Mouse (Mus musculus): ENCODE results near the gene Kctd6. TPM values are rescaled to one million over a fixed set of nuclear protein-coding genes. Genes with fewer than 3 reads are reported as not detected.

Kctd6 gene
- polyA plus RNA-seq, 2 experiments = 3.4 to 3.6 TPM

- ATAC-seq (ENCODE audit: insufficient read depth) (no peak), DNase-seq (ENCODE audit: low read depth in 3 of 3, low spot score in 3 of 3) (no peak)
- 43% methylated on average over 6 of the region's 6 CpGs for WGBS (ENCODE audit: insufficient replicate concordance)
- no peak overlapping the region for H3K4me2 ChIP-seq (ENCODE audit: low read depth)
- no peaks in the 10 kb centered on the region for H3K9me3 ChIP-seq (ENCODE audit: control insufficient read depth, low read length)
- H3K9ac ChIP-seq (replicated peaks) = no peak overlapping the region
- H3K36me3 ChIP-seq (replicated peaks; ENCODE audit: control insufficient read depth, insufficient read depth, low read depth) = no peaks in the 10 kb centered on the region
- no peak overlapping the region for H3K4me3 ChIP-seq (ENCODE audit: insufficient read depth in 1 of 2, low read depth in 2 of 2, low read length in 2 of 2)
- H3K27ac ChIP-seq = no peak overlapping the region
- no peaks in the 10 kb centered on the region for H3K27me3 ChIP-seq (ENCODE audit: control insufficient read depth, insufficient read depth, low read length)
- TF ChIP-seq CTCF (IDR thresholded peaks at IDR 0.05; ENCODE audit: low read depth) = no peak
- no peak for TF ChIP-seq EP300 (IDR thresholded peaks at IDR 0.05; ENCODE audit: low read depth)
- H3K4me1 ChIP-seq (replicated peaks; ENCODE audit: control insufficient read depth in 2 of 2, insufficient read depth in 2 of 2, low read length in 1 of 2) = peaks cover 0 to 10% of the 10 kb centered on the region in 2 experiments; a peak in 1 of 4 replicates
These were observed 42.1 kb downstream of the Kctd6 start for GRCm38 (mm10) chr14:8256072-8256471.

DNA sequence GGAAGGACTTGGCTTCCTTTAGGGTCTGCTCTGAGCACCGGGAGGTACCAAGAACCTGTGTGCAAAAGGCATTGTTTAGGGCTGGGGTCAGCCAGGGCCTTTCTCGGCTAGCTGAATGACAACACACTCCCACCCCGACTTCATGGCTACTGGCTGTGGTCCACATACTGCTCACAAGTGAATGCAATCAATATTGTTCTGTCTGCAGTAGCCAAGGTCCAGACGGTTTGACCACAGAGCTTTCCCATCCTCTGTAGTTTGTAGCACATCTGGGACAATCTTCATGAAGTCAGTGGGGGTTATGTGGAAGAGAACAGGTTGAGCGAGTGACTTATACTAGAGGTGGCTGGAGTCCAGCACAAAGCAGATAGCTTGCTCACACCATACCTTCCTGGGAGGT lies 42.9 kb downstream of the Kctd6 start:
- no peak overlapping the region for H3K9ac ChIP-seq (replicated peaks)
- peak overlapping the region in 1 of 2 experiments; percentile 4; a peak in 1 of 4 replicates for H3K4me3 ChIP-seq (ENCODE audit: insufficient read depth in 1 of 2, low read depth in 2 of 2, low read length in 2 of 2)
- H3K36me3 ChIP-seq (replicated peaks; ENCODE audit: control insufficient read depth, insufficient read depth, low read depth) = no peaks in the 10 kb centered on the region
- WGBS (ENCODE audit: insufficient replicate concordance) = 37% methylated on average over 5 of the region's 5 CpGs
- H3K4me1 ChIP-seq (replicated peaks; ENCODE audit: control insufficient read depth in 2 of 2, insufficient read depth in 2 of 2, low read length in 1 of 2) = peaks cover 0 to 10% of the 10 kb centered on the region in 2 experiments; a peak in 1 of 4 replicates
- H3K27ac ChIP-seq = no peak overlapping the region
- H3K4me2 ChIP-seq (ENCODE audit: low read depth) = peak overlapping the region; percentile 45
- DNase-seq (ENCODE audit: low read depth in 3 of 3, low spot score in 3 of 3) = no peak
- no peak for TF ChIP-seq CTCF (IDR thresholded peaks at IDR 0.05; ENCODE audit: low read depth)
- TF ChIP-seq EP300 (IDR thresholded peaks at IDR 0.05; ENCODE audit: low read depth) = no peak
- no peak for ATAC-seq (ENCODE audit: insufficient read depth)
- H3K27me3 ChIP-seq (ENCODE audit: control insufficient read depth, insufficient read depth, low read length) = no peaks in the 10 kb centered on the region
- H3K9me3 ChIP-seq (ENCODE audit: control insufficient read depth, low read length) = no peaks in the 10 kb centered on the region

- no peak for ATAC-seq (ENCODE audit: insufficient read depth)
- no peak for DNase-seq (ENCODE audit: low read depth in 3 of 3, low spot score in 3 of 3)
- H3K27me3 ChIP-seq (ENCODE audit: control insufficient read depth, insufficient read depth, low read length) = no peaks in the 10 kb centered on the region
- no peaks in the 10 kb centered on the region for H3K36me3 ChIP-seq (replicated peaks; ENCODE audit: control insufficient read depth, insufficient read depth, low read depth)
- peak overlapping the region in 1 of 2 experiments; percentile 20; a peak in 1 of 4 replicates for H3K4me3 ChIP-seq (ENCODE audit: insufficient read depth in 1 of 2, low read depth in 2 of 2, low read length in 2 of 2)
- H3K9me3 ChIP-seq (ENCODE audit: control insufficient read depth, low read length) = no peaks in the 10 kb centered on the region
- WGBS (ENCODE audit: insufficient replicate concordance) = 38% methylated on average over 7 of the region's 7 CpGs
- no peak overlapping the region; the same call in 1 of the 2 replicates for H3K27ac ChIP-seq
- H3K9ac ChIP-seq (replicated peaks) = no peak overlapping the region; the same call in 1 of the 2 replicates
- TF ChIP-seq CTCF (IDR thresholded peaks at IDR 0.05; ENCODE audit: low read depth) = no peak
- TF ChIP-seq EP300 (IDR thresholded peaks at IDR 0.05; ENCODE audit: low read depth) = no peak
- H3K4me1 ChIP-seq (replicated peaks; ENCODE audit: control insufficient read depth in 2 of 2, insufficient read depth in 2 of 2, low read length in 1 of 2) = peaks cover 0 to 10% of the 10 kb centered on the region in 2 experiments; a peak in 1 of 4 replicates
- H3K4me2 ChIP-seq (ENCODE audit: low read depth) = peak overlapping the region; percentile 45
These were observed 43.8 kb downstream of the Kctd6 start for GRCm38 (mm10) chr14:8257521-8258334.

DNA sequence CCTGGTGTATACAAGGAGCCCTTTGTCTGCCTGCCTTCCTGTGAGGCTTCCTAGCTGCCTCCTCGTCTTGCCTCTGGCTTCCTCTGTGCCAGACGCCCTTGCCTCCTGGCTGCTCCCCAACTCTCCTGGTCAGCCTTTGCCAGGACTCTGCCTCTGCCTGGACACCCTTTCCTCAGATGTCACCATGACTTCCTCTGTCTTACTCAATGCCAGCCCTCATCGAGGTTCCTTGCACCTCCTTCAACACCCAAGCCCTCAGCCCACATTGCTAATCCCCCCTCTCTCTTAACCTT lies 44.3 kb downstream of the Kctd6 start:
- Histone ChIP-seq H3K9me3 (ENCODE audit: control insufficient read depth, low read length) (no peaks in the 10 kb centered on the region), H3K4me3 (ENCODE audit: insufficient read depth in 1 of 2, low read depth in 2 of 2, low read length in 2 of 2) (peak overlapping the region in 1 of 2 experiments; percentile 20; a peak in 2 of 4 replicates), H3K9ac (replicated peaks) (no peak overlapping the region; the same call in 1 of the 2 replicates), H3K4me2 (ENCODE audit: low read depth) (peak overlapping the region; percentile 45), H3K36me3 (replicated peaks; ENCODE audit: control insufficient read depth, insufficient read depth, low read depth) (no peaks in the 10 kb centered on the region), H3K27ac (no peak overlapping the region; the same call in 1 of the 2 replicates), H3K27me3 (ENCODE audit: control insufficient read depth, insufficient read depth, low read length) (no peaks in the 10 kb centered on the region), H3K4me1 (replicated peaks; ENCODE audit: control insufficient read depth in 2 of 2, insufficient read depth in 2 of 2, low read length in 1 of 2) (peaks cover 0 to 10% of the 10 kb centered on the region in 2 experiments; a peak in 1 of 4 replicates)
- TF ChIP-seq EP300 (IDR thresholded peaks at IDR 0.05; ENCODE audit: low read depth) (no peak), CTCF (IDR thresholded peaks at IDR 0.05; ENCODE audit: low read depth) (no peak)
- DNase-seq (ENCODE audit: low read depth in 3 of 3, low spot score in 3 of 3) (no peak), ATAC-seq (ENCODE audit: insufficient read depth) (no peak)
- 36% methylated on average over 3 of the region's 3 CpGs for WGBS (ENCODE audit: insufficient replicate concordance)

GRCm38 (mm10) chr14:8258752-8259151 lies 44.8 kb downstream of the Kctd6 start:
- ATAC-seq (ENCODE audit: insufficient read depth) (0 out of 2 replicates have a peak, but pooled peaks have one; percentile 11), DNase-seq (ENCODE audit: low read depth in 3 of 3, low spot score in 3 of 3) (no peak)
- Histone ChIP-seq H3K27ac (no peak overlapping the region), H3K4me3 (ENCODE audit: insufficient read depth in 1 of 2, low read depth in 2 of 2, low read length in 2 of 2) (peak overlapping the region in 1 of 2 experiments; percentile 12; a peak in 1 of 4 replicates), H3K9ac (replicated peaks) (no peak overlapping the region), H3K9me3 (ENCODE audit: control insufficient read depth, low read length) (no peaks in the 10 kb centered on the region), H3K4me1 (replicated peaks; ENCODE audit: control insufficient read depth in 2 of 2, insufficient read depth in 2 of 2, low read length in 1 of 2) (peaks cover 0 to 10% of the 10 kb centered on the region in 2 experiments; a peak in 1 of 4 replicates), H3K36me3 (replicated peaks; ENCODE audit: control insufficient read depth, insufficient read depth, low read depth) (no peaks in the 10 kb centered on the region), H3K4me2 (ENCODE audit: low read depth) (peak overlapping the region; percentile 45), H3K27me3 (ENCODE audit: control insufficient read depth, insufficient read depth, low read length) (no peaks in the 10 kb centered on the region)
- WGBS (ENCODE audit: insufficient replicate concordance) = 44% methylated on average over 3 of the region's 3 CpGs
- no peak for TF ChIP-seq CTCF (IDR thresholded peaks at IDR 0.05; ENCODE audit: low read depth)
- TF ChIP-seq EP300 (IDR thresholded peaks at IDR 0.05; ENCODE audit: low read depth) = no peak

Data from liver, embryonic 14.5 days (tissue).